Comparison of ENCODE assay signal across 8 mouse cellular contexts in the genomic region with DNA sequence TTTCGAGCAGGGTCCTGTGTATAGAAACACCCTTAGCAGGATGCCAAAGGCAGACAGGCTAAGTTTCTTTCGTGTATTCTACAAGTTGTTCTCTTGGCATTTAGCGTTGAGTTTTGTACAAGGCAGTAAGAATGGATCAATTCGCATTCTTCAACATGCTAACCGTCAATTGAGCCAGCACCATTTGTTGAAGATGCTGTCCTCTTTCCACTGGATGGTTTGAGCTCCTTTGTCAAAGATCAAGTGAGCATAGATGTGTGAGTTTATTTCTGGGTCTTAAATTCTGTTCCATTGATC.
A peak's percentile ranks its signal among the peaks of the same experiment; 100 is the strongest.
DNase-seq lines count a peak whose midpoint lies in the region; ATAC-seq and TF ChIP-seq lines count a peak whose summit lies in the region.
"Not testable (repeated sequence)": the region's sequence is repeated elsewhere in the genome, so short reads cannot be mapped to it uniquely, and the experiment has no call there.

No protein-coding gene starts in this region.

- DNase-seq in A20 (ENCODE audit: low read depth, low spot score) (peak; percentile 70), adipocyte (ENCODE audit: low spot score) (peak; percentile 31)
- DNase-seq in liver, embryonic 11.5 days (ENCODE audit: low spot score); spleen, adult 2 months (ENCODE audit: low read depth in 1 of 2, low spot score in 2 of 2): not testable (repeated sequence)

- not testable (repeated sequence) for ATAC-seq in embryonic facial prominence, embryonic 13.5 days (ENCODE audit: insufficient number of reproducible peaks, insufficient read depth, low FRiP score, low TSS enrichment, low read depth); heart, embryonic 11.5 days (replicated peaks; ENCODE audit: insufficient number of reproducible peaks, low FRiP score, low TSS enrichment); intestine, embryonic 15.5 days; liver, embryonic 11.5 days (replicated peaks; ENCODE audit: low FRiP score); midbrain, embryonic 12.5 days (ENCODE audit: low FRiP score, low read depth)

- not testable (repeated sequence) for TF ChIP-seq POLR2A in spleen, adult 2 months (IDR thresholded peaks at IDR 0.05; ENCODE audit: low read depth, low read length)

- peak overlapping the region; percentile 60 for H3K4me2 ChIP-seq in embryonic facial prominence, embryonic 13.5 days
- H3K4me2 ChIP-seq in heart, embryonic 11.5 days: peak overlapping the region; percentile 69
- H3K4me2 ChIP-seq in intestine, embryonic 15.5 days (replicated peaks): peak overlapping the region; percentile 51
- H3K4me2 ChIP-seq in liver, embryonic 11.5 days: peak overlapping the region; percentile 58
- H3K4me2 ChIP-seq in midbrain, embryonic 12.5 days (replicated peaks): peak overlapping the region; percentile 55

- WGBS in embryonic facial prominence, embryonic 13.5 days: under 1% methylated on average over 5 of the region's 5 CpGs
- under 1% methylated on average over 5 of the region's 5 CpGs for whole genome bisulfite sequencing in heart, embryonic 11.5 days (ENCODE audit: insufficient replicate concordance)
- WGBS in intestine, embryonic 15.5 days: under 1% methylated on average over 5 of the region's 5 CpGs
- WGBS in liver, embryonic 11.5 days: under 1% methylated on average over 5 of the region's 5 CpGs
- WGBS in midbrain, embryonic 12.5 days: 1% methylated on average over 5 of the region's 5 CpGs
- WGBS in spleen, adult 2 months: under 1% methylated on average over 5 of the region's 5 CpGs

- not testable (repeated sequence) for H3K27me3 ChIP-seq in embryonic facial prominence, embryonic 13.5 days; heart, embryonic 11.5 days (ENCODE audit: control insufficient read depth, insufficient read depth, low read length); intestine, embryonic 15.5 days (replicated peaks); liver, embryonic 11.5 days (replicated peaks; ENCODE audit: control insufficient read depth, insufficient read depth, low read length); midbrain, embryonic 12.5 days; spleen, adult 2 months (ENCODE audit: control insufficient read depth, insufficient read depth, low read length)

- H3K4me3 ChIP-seq in embryonic facial prominence, embryonic 13.5 days: peak overlapping the region; percentile 56
- H3K4me3 ChIP-seq in heart, embryonic 11.5 days (ENCODE audit: low read depth, low read length): peak overlapping the region; percentile 55
- peak overlapping the region; percentile 56 for H3K4me3 ChIP-seq in intestine, embryonic 15.5 days (replicated peaks)
- H3K4me3 ChIP-seq in liver, embryonic 11.5 days (ENCODE audit: low read depth, low read length): peak overlapping the region; percentile 57
- H3K4me3 ChIP-seq in midbrain, embryonic 12.5 days: peak overlapping the region; percentile 55
- H3K4me3 ChIP-seq in spleen, adult 2 months (ENCODE audit: extremely low read depth, insufficient read depth, insufficient read length): peak overlapping the region; percentile 60

- TF ChIP-seq CTCF in spleen, adult 2 months (IDR thresholded peaks at IDR 0.05; ENCODE audit: extremely low read depth, insufficient read depth, insufficient read length, insufficient replicate concordance): not testable (repeated sequence)

- not testable (repeated sequence) for H3K27ac ChIP-seq in embryonic facial prominence, embryonic 13.5 days; liver, embryonic 11.5 days (ENCODE audit: low read depth, low read length); midbrain, embryonic 12.5 days (replicated peaks)
- H3K27ac ChIP-seq in heart, embryonic 11.5 days (ENCODE audit: low read depth, low read length): 0 out of 2 replicates have a peak overlapping the region, but pooled peaks have one; percentile 41
- H3K27ac ChIP-seq in intestine, embryonic 15.5 days: 0 out of 2 replicates have a peak overlapping the region, but pooled peaks have one; percentile 77
- peak overlapping the region; percentile 69 for H3K27ac ChIP-seq in spleen, adult 2 months (ENCODE audit: insufficient read depth, low read length)

- peak overlapping the region; percentile 73 for H3K9ac ChIP-seq in embryonic facial prominence, embryonic 13.5 days
- H3K9ac ChIP-seq in heart, embryonic 11.5 days (ENCODE audit: low read depth, low read length): peak overlapping the region; percentile 68
- peak overlapping the region; percentile 56 for H3K9ac ChIP-seq in intestine, embryonic 15.5 days
- peak overlapping the region; percentile 63; the same call in 1 of the 2 replicates for H3K9ac ChIP-seq in liver, embryonic 11.5 days (ENCODE audit: low read depth, low read length)
- H3K9ac ChIP-seq in midbrain, embryonic 12.5 days (replicated peaks): peak overlapping the region; percentile 48

- H3K4me1 ChIP-seq in embryonic facial prominence, embryonic 13.5 days; heart, embryonic 11.5 days (ENCODE audit: control insufficient read depth, insufficient read depth, low read length); intestine, embryonic 15.5 days (replicated peaks); liver, embryonic 11.5 days (replicated peaks; ENCODE audit: control insufficient read depth, insufficient read depth, low read length); midbrain, embryonic 12.5 days; spleen, adult 2 months (ENCODE audit: control insufficient read depth, insufficient read depth, insufficient read length): not testable (repeated sequence)

- H3K9me3 ChIP-seq in embryonic facial prominence, embryonic 13.5 days; heart, embryonic 11.5 days (replicated peaks; ENCODE audit: control insufficient read depth, low read length); intestine, embryonic 15.5 days; liver, embryonic 11.5 days (ENCODE audit: control insufficient read depth, low read length): not testable (repeated sequence)
- peaks cover 12% of the 10 kb centered on the region for H3K9me3 ChIP-seq in midbrain, embryonic 12.5 days

- H3K36me3 ChIP-seq in embryonic facial prominence, embryonic 13.5 days; heart, embryonic 11.5 days (ENCODE audit: control insufficient read depth, insufficient read depth, low read length); intestine, embryonic 15.5 days; liver, embryonic 11.5 days (ENCODE audit: control insufficient read depth, insufficient read depth, low read length); midbrain, embryonic 12.5 days; spleen, adult 2 months (ENCODE audit: control insufficient read depth, insufficient read depth, low read length): not testable (repeated sequence)
